Mouse (Mus musculus): ENCODE measurements around the gene Psmd9. TPM values are rescaled to one million over a fixed set of nuclear protein-coding genes. Genes with fewer than 3 reads are reported as not detected.
A peak's percentile ranks its signal among the peaks of the same experiment; 100 is the strongest.

Gene Psmd9
- polyA plus RNA-seq, 1 experiment: 30.6 TPM

DNA sequence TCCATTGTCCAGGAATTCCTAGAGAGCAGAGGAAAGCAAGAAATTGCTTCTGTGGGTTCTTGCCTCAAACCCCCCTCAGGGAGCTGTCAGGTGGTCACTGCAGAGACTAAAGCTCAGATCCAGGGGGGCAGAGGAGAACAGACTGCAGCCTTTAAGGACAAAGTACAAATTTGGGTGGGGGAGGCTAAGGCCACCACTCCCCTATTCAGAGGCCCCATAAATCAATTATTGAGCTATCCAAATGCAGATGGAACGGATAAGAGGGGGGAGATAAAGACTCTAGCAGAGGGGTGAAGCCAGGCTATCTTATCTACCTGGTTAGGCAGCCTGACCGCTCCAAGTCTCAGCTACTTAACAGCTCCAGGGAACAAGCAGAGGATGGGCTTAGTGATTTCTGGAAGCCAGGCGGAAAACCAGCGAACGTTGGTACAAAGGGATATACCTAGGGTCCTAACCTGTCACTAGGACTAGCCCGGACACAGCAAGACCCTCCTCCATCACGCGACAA is 34.3 kb upstream of the Psmd9 start:
- Histone ChIP-seq H3K36me3 (ENCODE audit: control insufficient read depth, insufficient read depth) (no peaks in the 10 kb centered on the region), H3K27me3 (ENCODE audit: control insufficient read depth, insufficient read depth, insufficient read length) (no peaks in the 10 kb centered on the region), H3K4me2 (ENCODE audit: low read depth) (peak overlapping the region; percentile 98), H3K79me2 (ENCODE audit: control insufficient read depth, insufficient read depth) (peaks cover 2% of the 10 kb centered on the region), H3ac (ENCODE audit: control insufficient read depth, insufficient read length) (no peak overlapping the region), H3K4me3 (peak overlapping the region; percentile 75)
- TF ChIP-seq E2F4 (IDR thresholded peaks at IDR 0.05; ENCODE audit: insufficient read depth) (no peak), MYOG (IDR thresholded peaks at IDR 0.05; ENCODE audit: control insufficient read depth in 1 of 3, insufficient read depth in 1 of 3, insufficient read length in 2 of 3, low read depth in 2 of 3) (no peak), POLR2A (IDR thresholded peaks at IDR 0.05; ENCODE audit: insufficient read length, low read depth) (no peak), SRF (IDR thresholded peaks at IDR 0.05; ENCODE audit: control insufficient read depth, insufficient read length, low read depth) (no peak), REST (IDR thresholded peaks at IDR 0.05; ENCODE audit: insufficient read depth, insufficient read length) (no peak), CEBPB (IDR thresholded peaks at IDR 0.05; ENCODE audit: insufficient read depth, poor library complexity, severe bottlenecking) (no peak)

DNA sequence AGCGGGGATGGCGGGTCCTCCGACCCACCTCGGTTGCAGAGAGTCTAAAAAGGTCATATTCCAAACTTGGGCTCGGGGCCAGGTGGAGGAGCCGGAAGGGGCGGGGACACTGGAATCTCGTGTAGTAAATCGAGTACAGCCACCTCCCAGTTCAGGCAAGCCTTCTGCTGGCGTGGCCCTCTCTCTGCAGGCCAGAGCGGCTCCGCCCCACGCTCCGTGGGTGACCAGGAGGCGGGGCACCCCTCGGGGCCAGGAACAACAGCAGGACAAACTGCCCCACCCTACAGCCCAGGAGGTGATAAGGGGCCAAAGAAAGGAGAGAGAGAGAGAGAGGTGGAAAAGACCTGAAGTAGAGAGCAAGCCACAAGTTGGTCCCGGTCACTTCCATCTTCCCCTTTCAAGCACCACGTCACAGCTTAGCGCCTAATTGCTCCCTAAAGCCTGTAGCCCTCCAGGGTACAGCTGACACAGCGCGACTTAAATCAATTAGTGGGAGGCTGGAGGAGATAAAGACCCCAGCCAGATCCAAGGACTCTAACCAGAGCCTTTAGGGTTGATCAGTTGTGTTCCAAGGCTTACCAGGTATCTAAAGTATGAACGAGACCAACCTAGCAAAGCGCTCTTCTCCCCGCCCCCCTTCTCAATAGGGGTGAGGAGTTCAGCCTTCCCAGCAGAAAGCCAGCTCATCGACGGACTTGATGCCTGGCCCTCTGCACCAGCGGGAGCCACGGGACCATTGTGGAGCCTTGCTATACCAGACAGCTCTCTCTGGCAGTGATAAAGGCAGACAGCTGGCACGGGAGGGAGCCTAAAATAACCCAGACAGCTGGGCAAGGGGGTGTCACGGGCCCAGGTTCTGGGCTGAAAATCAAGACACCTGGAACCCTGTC is 33.5 kb upstream of the Psmd9 start:
- peak overlapping the region; percentile 16 for H3ac ChIP-seq (ENCODE audit: control insufficient read depth, insufficient read length)
- no peaks in the 10 kb centered on the region for H3K36me3 ChIP-seq (ENCODE audit: control insufficient read depth, insufficient read depth)
- H3K4me2 ChIP-seq (ENCODE audit: low read depth): peak overlapping the region; percentile 98
- TF ChIP-seq TCF12 (IDR thresholded peaks at IDR 0.05; ENCODE audit: insufficient read depth, poor library complexity, severe bottlenecking): peak; percentile 96
- no peak for TF ChIP-seq CEBPB (IDR thresholded peaks at IDR 0.05; ENCODE audit: insufficient read depth, poor library complexity, severe bottlenecking)
- TF ChIP-seq MYOD1 (IDR thresholded peaks at IDR 0.05; ENCODE audit: control insufficient read depth in 1 of 3, insufficient read length in 2 of 3, low read depth in 2 of 3): peak; percentile 99
- no peak for TF ChIP-seq USF1 (IDR thresholded peaks at IDR 0.05; ENCODE audit: low read depth)
- no peak for TF ChIP-seq SRF (IDR thresholded peaks at IDR 0.05; ENCODE audit: control insufficient read depth, insufficient read length, low read depth)
- TF ChIP-seq POLR2AphosphoS2 (IDR thresholded peaks at IDR 0.05; ENCODE audit: insufficient read length, low read depth): peak; percentile 81
- TF ChIP-seq E2F4 (IDR thresholded peaks at IDR 0.05; ENCODE audit: insufficient read depth): no peak
- no peak for TF ChIP-seq MAX (IDR thresholded peaks at IDR 0.05; ENCODE audit: low read depth)
- TF ChIP-seq MYOG (IDR thresholded peaks at IDR 0.05; ENCODE audit: control insufficient read depth in 1 of 3, insufficient read depth in 1 of 3, insufficient read length in 2 of 3, low read depth in 2 of 3): peak; percentile 81 to 96 (median 95)
- peak; percentile 67 for TF ChIP-seq POLR2A (IDR thresholded peaks at IDR 0.05; ENCODE audit: insufficient read length, low read depth)
- TF ChIP-seq REST (IDR thresholded peaks at IDR 0.05; ENCODE audit: insufficient read depth, insufficient read length): no peak
- TF ChIP-seq TCF3 (IDR thresholded peaks at IDR 0.05; ENCODE audit: insufficient read length, low read depth): peak; percentile 75
- peak overlapping the region; percentile 75 for H3K4me3 ChIP-seq
- H3K79me2 ChIP-seq (ENCODE audit: control insufficient read depth, insufficient read depth): peaks cover 7% of the 10 kb centered on the region
- no peaks in the 10 kb centered on the region for H3K27me3 ChIP-seq (ENCODE audit: control insufficient read depth, insufficient read depth, insufficient read length)

DNA sequence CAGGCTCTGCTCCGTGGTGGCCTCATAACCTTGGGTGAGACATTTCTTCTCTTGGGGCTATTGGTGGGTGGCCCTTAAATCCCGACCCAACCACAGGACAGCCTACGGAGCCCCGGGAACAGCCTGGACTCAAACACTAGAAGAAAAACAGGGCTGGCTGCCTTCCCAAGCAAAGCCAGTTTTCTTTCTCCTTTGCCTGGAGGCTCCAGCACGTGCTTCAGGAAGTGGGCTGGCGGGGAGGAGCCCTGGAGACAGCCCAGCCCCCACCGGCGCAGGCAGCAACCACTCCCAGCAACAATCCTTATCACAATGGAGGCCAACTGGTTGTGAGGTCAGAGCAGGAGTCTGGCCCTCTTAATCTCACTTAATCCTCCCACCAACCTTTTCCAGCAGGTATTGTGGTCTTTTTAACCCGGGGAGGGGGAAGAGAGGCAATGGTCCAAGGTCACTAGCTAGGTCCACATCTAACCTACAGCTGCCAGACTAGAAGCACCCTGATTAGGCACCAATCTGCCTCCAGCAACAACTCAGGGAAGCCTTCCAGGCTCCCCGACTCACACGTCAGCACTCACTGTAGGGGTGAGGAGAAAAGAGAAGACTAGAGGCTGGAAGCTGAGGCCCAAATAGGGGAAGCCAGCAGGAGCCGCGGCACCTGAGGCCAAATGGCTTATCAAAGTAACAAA is 32.7 kb upstream of the Psmd9 start:
- Histone ChIP-seq H3ac (ENCODE audit: control insufficient read depth, insufficient read length) (peak overlapping the region; percentile 16), H3K79me2 (ENCODE audit: control insufficient read depth, insufficient read depth) (peaks cover 7% of the 10 kb centered on the region), H3K27me3 (ENCODE audit: control insufficient read depth, insufficient read depth, insufficient read length) (no peaks in the 10 kb centered on the region), H3K4me3 (peak overlapping the region; percentile 75), H3K4me2 (ENCODE audit: low read depth) (peak overlapping the region; percentile 98), H3K36me3 (ENCODE audit: control insufficient read depth, insufficient read depth) (no peaks in the 10 kb centered on the region)
- peak; percentile 58 for TF ChIP-seq POLR2A (IDR thresholded peaks at IDR 0.05; ENCODE audit: insufficient read length, low read depth)
- peak; percentile 48 for TF ChIP-seq TCF12 (IDR thresholded peaks at IDR 0.05; ENCODE audit: insufficient read depth, poor library complexity, severe bottlenecking)
- no peak for TF ChIP-seq REST (IDR thresholded peaks at IDR 0.05; ENCODE audit: insufficient read depth, insufficient read length)
- TF ChIP-seq CEBPB (IDR thresholded peaks at IDR 0.05; ENCODE audit: insufficient read depth, poor library complexity, severe bottlenecking): no peak
- peak; percentile 74 for TF ChIP-seq USF1 (IDR thresholded peaks at IDR 0.05; ENCODE audit: low read depth)
- TF ChIP-seq MAX (IDR thresholded peaks at IDR 0.05; ENCODE audit: low read depth): peak; percentile 78
- TF ChIP-seq POLR2AphosphoS2 (IDR thresholded peaks at IDR 0.05; ENCODE audit: insufficient read length, low read depth): peak; percentile 59
- TF ChIP-seq SRF (IDR thresholded peaks at IDR 0.05; ENCODE audit: control insufficient read depth, insufficient read length, low read depth): no peak
- no peak for TF ChIP-seq E2F4 (IDR thresholded peaks at IDR 0.05; ENCODE audit: insufficient read depth)
- peak in 2 of 3 experiments; percentile 52 to 77 for TF ChIP-seq MYOD1 (IDR thresholded peaks at IDR 0.05; ENCODE audit: control insufficient read depth in 1 of 3, insufficient read length in 2 of 3, low read depth in 2 of 3)
- peak; percentile 27 for TF ChIP-seq TCF3 (IDR thresholded peaks at IDR 0.05; ENCODE audit: insufficient read length, low read depth)
- peak in 2 of 3 experiments; percentile 40 to 78 for TF ChIP-seq MYOG (IDR thresholded peaks at IDR 0.05; ENCODE audit: control insufficient read depth in 1 of 3, insufficient read depth in 1 of 3, insufficient read length in 2 of 3, low read depth in 2 of 3)

DNA sequence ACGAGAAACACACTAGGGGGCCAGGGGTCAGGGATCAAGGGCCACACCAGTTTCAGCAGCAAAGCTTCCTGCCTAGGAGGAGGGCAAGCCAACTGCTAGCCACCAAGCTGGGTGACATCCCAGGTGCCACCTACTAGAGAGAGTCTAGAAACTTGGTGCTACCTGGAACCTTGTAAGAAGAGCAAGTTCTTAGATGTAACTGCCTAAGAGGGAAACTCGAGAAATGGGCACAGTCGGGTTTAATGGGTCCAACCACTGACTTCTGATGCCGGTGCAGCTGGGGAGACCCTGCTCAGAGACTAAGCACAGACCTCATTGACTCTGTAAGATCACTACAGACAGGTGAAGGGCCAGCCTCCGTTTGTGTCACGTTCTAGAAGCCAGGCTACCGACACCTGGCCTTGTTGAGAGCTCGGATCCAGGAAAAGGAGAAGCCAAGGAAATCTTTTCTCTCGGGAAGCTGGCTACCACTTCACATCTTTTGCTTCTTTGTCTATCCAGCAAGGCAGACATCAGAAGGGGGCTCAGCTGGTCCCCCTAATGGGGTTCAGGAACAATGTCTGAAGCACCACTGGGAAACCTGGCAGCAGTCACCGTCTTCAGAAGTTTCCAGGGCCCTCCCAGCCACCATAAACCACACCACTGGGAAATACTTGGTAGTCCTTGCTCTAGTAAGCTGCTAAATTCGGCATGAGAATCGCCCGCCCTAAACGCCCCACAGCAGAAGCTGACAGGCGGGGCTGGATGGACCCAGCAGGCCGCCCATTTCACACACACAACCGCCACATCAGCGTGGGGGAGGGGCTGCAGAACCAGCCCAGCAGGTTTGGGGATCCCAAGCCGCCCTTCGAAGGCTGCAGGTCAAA is 31.9 kb upstream of the Psmd9 start:
- Histone ChIP-seq H3ac (ENCODE audit: control insufficient read depth, insufficient read length) (no peak overlapping the region), H3K27me3 (ENCODE audit: control insufficient read depth, insufficient read depth, insufficient read length) (no peaks in the 10 kb centered on the region), H3K4me2 (ENCODE audit: low read depth) (peak overlapping the region; percentile 98), H3K36me3 (ENCODE audit: control insufficient read depth, insufficient read depth) (no peaks in the 10 kb centered on the region), H3K4me3 (peak overlapping the region; percentile 75), H3K79me2 (ENCODE audit: control insufficient read depth, insufficient read depth) (peaks cover 7% of the 10 kb centered on the region)
- TF ChIP-seq MYOD1 (IDR thresholded peaks at IDR 0.05; ENCODE audit: control insufficient read depth in 1 of 3, insufficient read length in 2 of 3, low read depth in 2 of 3) (peak in 2 of 3 experiments; percentile 11 to 65), REST (IDR thresholded peaks at IDR 0.05; ENCODE audit: insufficient read depth, insufficient read length) (no peak), TCF3 (IDR thresholded peaks at IDR 0.05; ENCODE audit: insufficient read length, low read depth) (no peak), USF1 (IDR thresholded peaks at IDR 0.05; ENCODE audit: low read depth) (no peak), CEBPB (IDR thresholded peaks at IDR 0.05; ENCODE audit: insufficient read depth, poor library complexity, severe bottlenecking) (no peak), SRF (IDR thresholded peaks at IDR 0.05; ENCODE audit: control insufficient read depth, insufficient read length, low read depth) (no peak), E2F4 (IDR thresholded peaks at IDR 0.05; ENCODE audit: insufficient read depth) (no peak), TCF12 (IDR thresholded peaks at IDR 0.05; ENCODE audit: insufficient read depth, poor library complexity, severe bottlenecking) (no peak), POLR2A (IDR thresholded peaks at IDR 0.05; ENCODE audit: insufficient read length, low read depth) (peak; percentile 48), POLR2AphosphoS2 (IDR thresholded peaks at IDR 0.05; ENCODE audit: insufficient read length, low read depth) (peak; percentile 55), MAX (IDR thresholded peaks at IDR 0.05; ENCODE audit: low read depth) (no peak), MYOG (IDR thresholded peaks at IDR 0.05; ENCODE audit: control insufficient read depth in 1 of 3, insufficient read depth in 1 of 3, insufficient read length in 2 of 3, low read depth in 2 of 3) (peak in 1 of 3 experiments; percentile 65)
